Mouse (Mus musculus): ENCODE data around the gene Olfr362. TPM values are rescaled to one million over a fixed set of nuclear protein-coding genes. Genes with fewer than 3 reads are reported as not detected.
"Not testable (repeated sequence)": the region's sequence is repeated elsewhere in the genome, so short reads cannot be mapped to it uniquely, and the experiment has no call there.

Gene Olfr362
- polyA plus RNA-seq (2015; fragmentation: Nextera tagmentation; extraction: Ambion mirVana) = not detected in 2 replicates

GRCm38 (mm10) chr2:37117810-37118209 is at the start of gene Olfr362:
Gene Olfr362, minus strand, starts transcription at chr2:37117910.
- Histone ChIP-seq H3K27ac (no peak within 1 kb of the TSS), H3K9ac (replicated peaks) (no peak within 1 kb of the TSS), H3K36me3 (no peaks in the 10 kb centered on the region), H3K9me3 (peaks cover 19% of the 10 kb centered on the region), H3K27me3 (no peaks in the 10 kb centered on the region), H3K4me2 (replicated peaks) (no peak within 1 kb of the TSS), H3K4me3 (replicated peaks) (no peak within 1 kb of the TSS), H3K4me1 (replicated peaks) (no peaks in the 10 kb centered on the region)
- ATAC-seq = no peak
- 94% methylated on average over 1 of the region's 1 CpGs for WGBS

GRCm38 (mm10) chr2:37139022-37139421 is 21.3 kb upstream of the Olfr362 start, which contains the start of gene Olfr364-ps1:
Gene Olfr364-ps1, plus strand, starts transcription at chr2:37139322.
- Histone ChIP-seq H3K27ac (no peak within 1 kb of the TSS), H3K9ac (replicated peaks) (no peak within 1 kb of the TSS), H3K9me3 (peaks cover 6% of the 10 kb centered on the region), H3K4me1 (replicated peaks) (no peaks in the 10 kb centered on the region), H3K36me3 (no peaks in the 10 kb centered on the region), H3K27me3 (no peaks in the 10 kb centered on the region), H3K4me3 (replicated peaks) (no peak within 1 kb of the TSS), H3K4me2 (replicated peaks) (no peak within 1 kb of the TSS)
- WGBS = 82% methylated on average over 3 of the region's 3 CpGs
- ATAC-seq = no peak

- H3K9ac ChIP-seq (replicated peaks); H3K36me3 ChIP-seq; ATAC-seq; H3K4me1 ChIP-seq (replicated peaks); H3K27ac ChIP-seq; H3K27me3 ChIP-seq; H3K4me2 ChIP-seq (replicated peaks); H3K4me3 ChIP-seq (replicated peaks): not testable (repeated sequence)
- H3K9me3 ChIP-seq = peaks cover 13% of the 10 kb centered on the region
- WGBS = 53% methylated on average over 1 of the region's 1 CpGs
Observed at GRCm38 (mm10) chr2:37089190-37089589, 28.5 kb downstream of the Olfr362 start, which contains the start of gene Olfr361. Gene Olfr361, minus strand, starts transcription at chr2:37089290.

GRCm38 (mm10) chr2:37065446-37065845 is 52.3 kb downstream of the Olfr362 start, which contains the start of gene Olfr360:
Gene Olfr360, plus strand, starts transcription at chr2:37065746.
- Histone ChIP-seq H3K9me3 (peaks cover 19% of the 10 kb centered on the region), H3K4me3 (replicated peaks) (no peak within 1 kb of the TSS), H3K36me3 (no peaks in the 10 kb centered on the region), H3K4me2 (replicated peaks) (no peak within 1 kb of the TSS), H3K9ac (replicated peaks) (no peak within 1 kb of the TSS), H3K4me1 (replicated peaks) (no peaks in the 10 kb centered on the region), H3K27me3 (no peaks in the 10 kb centered on the region), H3K27ac (no peak within 1 kb of the TSS)
- no peak for ATAC-seq

Other genes starting within 250 kb of the Olfr362 start
- not detected in 2 replicates for gene Olfr352, start 249.4 kb downstream of the Olfr362 start, polyA plus RNA-seq (2015; fragmentation: Nextera tagmentation; extraction: Ambion mirVana)
- not detected in 2 replicates for gene Olfr353, start 225.0 kb downstream of the Olfr362 start, polyA plus RNA-seq (2015; fragmentation: Nextera tagmentation; extraction: Ambion mirVana)
- not detected in 2 replicates for gene Olfr354, start 212.2 kb downstream of the Olfr362 start, polyA plus RNA-seq (2015; fragmentation: Nextera tagmentation; extraction: Ambion mirVana)
- gene Olfr355, start 189.0 kb downstream of the Olfr362 start, polyA plus RNA-seq (2015; fragmentation: Nextera tagmentation; extraction: Ambion mirVana) = not detected in 2 replicates
- not detected in 2 replicates for gene Olfr356, start 180.8 kb downstream of the Olfr362 start, polyA plus RNA-seq (2015; fragmentation: Nextera tagmentation; extraction: Ambion mirVana)
- gene Olfr357, start 124.1 kb downstream of the Olfr362 start, polyA plus RNA-seq (2015; fragmentation: Nextera tagmentation; extraction: Ambion mirVana) = not detected in 2 replicates
- gene Olfr358, start 108.6 kb downstream of the Olfr362 start, polyA plus RNA-seq (2015; fragmentation: Nextera tagmentation; extraction: Ambion mirVana) = not detected in 2 replicates
- not detected in 2 replicates for gene Olfr360, start 52.2 kb downstream of the Olfr362 start, polyA plus RNA-seq (2015; fragmentation: Nextera tagmentation; extraction: Ambion mirVana)
- gene Olfr361, start 28.6 kb downstream of the Olfr362 start, polyA plus RNA-seq (2015; fragmentation: Nextera tagmentation; extraction: Ambion mirVana) = not detected in 2 replicates
- not detected in 2 replicates for gene Olfr364-ps1, start 21.4 kb upstream of the Olfr362 start, polyA plus RNA-seq (2015; fragmentation: Nextera tagmentation; extraction: Ambion mirVana)
- not detected in 2 replicates for gene Olfr365, start 70.3 kb upstream of the Olfr362 start, polyA plus RNA-seq (2015; fragmentation: Nextera tagmentation; extraction: Ambion mirVana)
- gene Olfr366, start 93.7 kb upstream of the Olfr362 start, polyA plus RNA-seq (2015; fragmentation: Nextera tagmentation; extraction: Ambion mirVana) = not detected in 2 replicates
- not detected in 2 replicates for gene Olfr368, start 208.6 kb upstream of the Olfr362 start, polyA plus RNA-seq (2015; fragmentation: Nextera tagmentation; extraction: Ambion mirVana)
- 73.4 and 84.9 TPM in 2 replicates for gene Pdcl, start 241.4 kb upstream of the Olfr362 start, polyA plus RNA-seq (2015; fragmentation: Nextera tagmentation; extraction: Ambion mirVana)

All from midbrain, embryonic 13.5 days (tissue).